ENCODE assay signal across 8 mouse cellular contexts in the genomic region with DNA sequence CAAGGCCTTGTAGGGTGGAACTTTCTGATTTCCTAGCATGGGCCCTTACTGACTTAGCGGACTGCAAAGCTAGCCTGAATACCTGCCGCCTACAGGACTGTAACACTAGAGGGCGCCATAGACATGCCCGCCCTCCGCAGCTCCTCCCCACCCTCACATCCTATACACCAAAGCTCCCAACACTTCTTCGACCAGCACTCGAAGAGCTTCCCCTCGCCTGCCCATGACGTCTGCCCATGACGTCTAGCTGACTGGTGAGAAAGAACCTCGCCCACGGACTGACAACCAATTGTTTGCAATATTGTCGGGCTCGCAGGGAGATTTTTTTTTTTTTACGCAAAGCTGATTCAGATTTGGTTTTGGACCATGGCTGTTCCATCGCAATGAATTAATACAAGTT. TPM values are rescaled to one million over a fixed set of nuclear protein-coding genes. Genes with fewer than 3 reads are reported as not detected.
DNase-seq lines count a peak whose midpoint lies in the region; ATAC-seq and TF ChIP-seq lines count a peak whose summit lies in the region.

No protein-coding gene starts in this region.

- H3K4me1 ChIP-seq in ES-Bruce4 (ENCODE audit: control insufficient read depth, insufficient read depth, low read length) = no peaks in the 10 kb centered on the region
- peaks cover 11% of the 10 kb centered on the region for H3K4me1 ChIP-seq in forebrain, embryonic 10.5 days
- H3K4me1 ChIP-seq in liver, postnatal 0 days (ENCODE audit: insufficient read depth) = no peaks in the 10 kb centered on the region
- peaks cover 15% of the 10 kb centered on the region for H3K4me1 ChIP-seq in neural tube, embryonic 13.5 days (replicated peaks)
- H3K4me1 ChIP-seq in testis, adult 2 months (ENCODE audit: control insufficient read depth, insufficient read depth, low read length) = no peaks in the 10 kb centered on the region

- peak; percentile 59 for DNase-seq in c-Kit-negative CD71-positive TER-119-positive erythroid progenitor cells, embryonic 14.5 days (ENCODE audit: low read depth, low spot score)
- peak; percentile 72 for DNase-seq in forebrain, embryonic 10.5 days (ENCODE audit: extremely low spot score, low spot score)
- peak; percentile 70 to 78 for DNase-seq in heart, postnatal 14 days
- DNase-seq in kidney, postnatal 4 days = peak; percentile 72 to 80
- DNase-seq in liver, postnatal 0 days = peak; percentile 84

- H3K4me2 ChIP-seq in liver, postnatal 0 days (ENCODE audit: low read depth, low read length) = peak overlapping the region; percentile 36
- H3K4me2 ChIP-seq in neural tube, embryonic 13.5 days = peak overlapping the region; percentile 49

- H3K4me3 ChIP-seq in ES-Bruce4 (ENCODE audit: low read depth, low read length) = no peak overlapping the region
- H3K4me3 ChIP-seq in forebrain, embryonic 10.5 days = peak overlapping the region; percentile 33
- H3K4me3 ChIP-seq in liver, postnatal 0 days (ENCODE audit: low read depth, low read length) = no peak overlapping the region
- H3K4me3 ChIP-seq in neural tube, embryonic 13.5 days = peak overlapping the region; percentile 17
- H3K4me3 ChIP-seq in testis, adult 2 months (ENCODE audit: control insufficient read depth, low read depth, low read length) = peak overlapping the region; percentile 58; the same call in 1 of the 2 replicates

- intact Hi-C loops in heart, postnatal 14 days (cut with DNase I) = loop anchor here (1.0 to 10.0 kb wide), 2 partner anchors 94 to 787 kb away; no protein-coding TSS in a partner anchor

- no peak overlapping the region for H3K27ac ChIP-seq in ES-Bruce4 (ENCODE audit: insufficient read depth, low read length)
- H3K27ac ChIP-seq in forebrain, embryonic 10.5 days = no peak overlapping the region
- H3K27ac ChIP-seq in liver, postnatal 0 days (ENCODE audit: low read depth) = no peak overlapping the region
- H3K27ac ChIP-seq in neural tube, embryonic 13.5 days (replicated peaks) = no peak overlapping the region
- H3K27ac ChIP-seq in testis, adult 2 months (ENCODE audit: control insufficient read depth, insufficient read depth, low read depth, low read length) = no peak overlapping the region

- no peaks in the 10 kb centered on the region; the same call in 1 of the 2 replicates for H3K9me3 ChIP-seq in ES-Bruce4 (replicated peaks; ENCODE audit: control insufficient read depth, insufficient read depth, low read length, poor library complexity, severe bottlenecking)
- H3K9me3 ChIP-seq in forebrain, embryonic 10.5 days = no peaks in the 10 kb centered on the region
- H3K9me3 ChIP-seq in liver, postnatal 0 days (ENCODE audit: low read length) = no peaks in the 10 kb centered on the region
- no peaks in the 10 kb centered on the region for H3K9me3 ChIP-seq in neural tube, embryonic 13.5 days

- peak; percentile 73 for ATAC-seq in liver, postnatal 0 days
- ATAC-seq in neural tube, embryonic 13.5 days (ENCODE audit: low read depth) = peak; percentile 73

- TF ChIP-seq POLR2A in ES-Bruce4 (IDR thresholded peaks at IDR 0.05; ENCODE audit: insufficient read depth, low read length) = no peak
- no peak for TF ChIP-seq POLR2A in testis, adult 2 months (IDR thresholded peaks at IDR 0.05; ENCODE audit: control insufficient read depth, low read depth, low read length)

- no peak for TF ChIP-seq EP300 in ES-Bruce4 (IDR thresholded peaks at IDR 0.05; ENCODE audit: insufficient read depth, low read depth, low read length)
- TF ChIP-seq EP300 in liver, postnatal 0 days (IDR thresholded peaks at IDR 0.05; ENCODE audit: low read depth) = no peak

- TF ChIP-seq CTCF in ES-Bruce4 (IDR thresholded peaks at IDR 0.05; ENCODE audit: low read depth, low read length) = peak; percentile 97
- peak; percentile 96 for TF ChIP-seq CTCF in liver, postnatal 0 days (IDR thresholded peaks at IDR 0.05; ENCODE audit: low read depth)
- TF ChIP-seq CTCF in testis, adult 2 months (IDR thresholded peaks at IDR 0.05; ENCODE audit: control insufficient read depth, insufficient read depth, insufficient replicate concordance, low read depth, low read length) = peak; percentile 97

- H3K27me3 ChIP-seq in ES-Bruce4 (ENCODE audit: control insufficient read depth, insufficient read depth, low read length, poor library complexity, severe bottlenecking) = no peaks in the 10 kb centered on the region
- no peaks in the 10 kb centered on the region; the same call in 1 of the 2 replicates for H3K27me3 ChIP-seq in forebrain, embryonic 10.5 days (ENCODE audit: poor library complexity, severe bottlenecking)
- H3K27me3 ChIP-seq in liver, postnatal 0 days (ENCODE audit: insufficient read depth, low read length) = no peaks in the 10 kb centered on the region
- H3K27me3 ChIP-seq in neural tube, embryonic 13.5 days = no peaks in the 10 kb centered on the region
- H3K27me3 ChIP-seq in testis, adult 2 months (ENCODE audit: control insufficient read depth, insufficient read depth, low read length) = no peaks in the 10 kb centered on the region

- WGBS in forebrain, embryonic 10.5 days = 10% methylated on average over 16 of the region's 16 CpGs
- 7% methylated on average over 16 of the region's 16 CpGs for WGBS in liver, postnatal 0 days (ENCODE audit: insufficient replicate concordance)
- 9% methylated on average over 16 of the region's 16 CpGs for WGBS in neural tube, embryonic 13.5 days

- H3K36me3 ChIP-seq in ES-Bruce4 (ENCODE audit: control insufficient read depth, insufficient read depth, low read length, poor library complexity, severe bottlenecking) = no peaks in the 10 kb centered on the region
- no peaks in the 10 kb centered on the region for H3K36me3 ChIP-seq in forebrain, embryonic 10.5 days (replicated peaks)
- peaks cover 13% of the 10 kb centered on the region for H3K36me3 ChIP-seq in liver, postnatal 0 days (replicated peaks; ENCODE audit: insufficient read depth, low read length)
- no peaks in the 10 kb centered on the region for H3K36me3 ChIP-seq in neural tube, embryonic 13.5 days
- no peaks in the 10 kb centered on the region for H3K36me3 ChIP-seq in testis, adult 2 months (ENCODE audit: control insufficient read depth, insufficient read depth, low read length)

- no peak overlapping the region for H3K9ac ChIP-seq in ES-Bruce4 (ENCODE audit: low read depth, poor library complexity, severe bottlenecking)
- no peak overlapping the region for H3K9ac ChIP-seq in liver, postnatal 0 days (replicated peaks)
- H3K9ac ChIP-seq in neural tube, embryonic 13.5 days = no peak overlapping the region

RNA-seq across cellular contexts. Expression of gene Srprb, which starts 5.9 kb away (rescaled TPM):
- polyA plus RNA-seq in ES-Bruce4 (2011; ENCODE audit: insufficient read depth, insufficient read length, low read depth, missing spikeins) = 26.4 and 26.8 TPM in 2 replicates
- 62.1 and 66.9 TPM in 2 replicates for polyA plus RNA-seq in forebrain, embryonic 10.5 days (2016; fragmentation: Nextera tagmentation; extraction: Ambion mirVana)
- total RNA-seq in heart, postnatal 14 days (2021) = 10 to 100 TPM; 16.7 to 18.6 TPM
- 10.1 and 10.8 TPM in 2 replicates for polyA plus RNA-seq in liver, postnatal 0 days (2015; fragmentation: Nextera tagmentation; extraction: Ambion mirVana)
- 51.5 and 56.3 TPM in 2 replicates for polyA plus RNA-seq in neural tube, embryonic 13.5 days (2015; fragmentation: Nextera tagmentation; extraction: Ambion mirVana)
- 41.1 and 42.6 TPM in 2 replicates for polyA plus RNA-seq in testis, adult 2 months (2012; rRNA removed)

RNA-seq across cellular contexts. Expression of gene Gm20425, which starts 22.3 kb away (rescaled TPM):
- polyA plus RNA-seq in ES-Bruce4 (2011; ENCODE audit: insufficient read depth, insufficient read length, low read depth, missing spikeins) = 0.73 and 1.3 TPM in 2 replicates
- polyA plus RNA-seq in forebrain, embryonic 10.5 days (2016; fragmentation: Nextera tagmentation; extraction: Ambion mirVana) = not detected in 2 replicates
- 1 to 10 TPM; 6.6 to 7.1 TPM for total RNA-seq in heart, postnatal 14 days (2021)
- 5.1 and 6.1 TPM in 2 replicates for polyA plus RNA-seq in liver, postnatal 0 days (2015; fragmentation: Nextera tagmentation; extraction: Ambion mirVana)
- 3.0 and 3.5 TPM in 2 replicates for polyA plus RNA-seq in neural tube, embryonic 13.5 days (2015; fragmentation: Nextera tagmentation; extraction: Ambion mirVana)
- polyA plus RNA-seq in testis, adult 2 months (2012; rRNA removed) = 2.8 and 4.7 TPM in 2 replicates

RNA-seq across cellular contexts. Expression of gene Trf, which starts 22.4 kb away (rescaled TPM):
- 2.1 and 2.2 TPM in 2 replicates for polyA plus RNA-seq in ES-Bruce4 (2011; ENCODE audit: insufficient read depth, insufficient read length, low read depth, missing spikeins)
- 11.9 and 14.2 TPM in 2 replicates for polyA plus RNA-seq in forebrain, embryonic 10.5 days (2016; fragmentation: Nextera tagmentation; extraction: Ambion mirVana)
- total RNA-seq in heart, postnatal 14 days (2021) = 10 to 100 TPM; 44.6 to 49.3 TPM
- polyA plus RNA-seq in liver, postnatal 0 days (2015; fragmentation: Nextera tagmentation; extraction: Ambion mirVana) = 28,598 and 33,336 TPM in 2 replicates
- 27.1 and 41.0 TPM in 2 replicates for polyA plus RNA-seq in neural tube, embryonic 13.5 days (2015; fragmentation: Nextera tagmentation; extraction: Ambion mirVana)
- 14.8 and 24.0 TPM in 2 replicates for polyA plus RNA-seq in testis, adult 2 months (2012; rRNA removed)

Comparison
In these comparisons a context has a peak if more than half of its experiments do, and no peak if none do; other contexts are left out.
1. H3K4me3 ChIP-seq: peak in forebrain, embryonic 10.5 days (single experiment), neural tube, embryonic 13.5 days (single experiment) and testis, adult 2 months (single experiment); none in ES-Bruce4 (single experiment) and liver, postnatal 0 days (single experiment).
2. RNA of gene Trf, which starts 22.4 kb away (polyA plus RNA-seq): 28,598 to 33,336 TPM in liver, postnatal 0 days; 27.1 to 41.0 TPM in neural tube, embryonic 13.5 days, 14.8 to 24.0 TPM in testis, adult 2 months, 11.9 to 14.2 TPM in forebrain, embryonic 10.5 days and 2.1 to 2.2 TPM in ES-Bruce4; every median in the first group is over 100 times any median in the second.
3. Peak in every context shown above with its lines, with median percentiles within 50 percentile points of each other: CTCF ChIP-seq and DNase-seq.